Mouse (Mus musculus) brain, adult 10 weeks (tissue): ENCODE data around the gene Ift43. TPM values are rescaled to one million over a fixed set of nuclear protein-coding genes. Genes with fewer than 3 reads are reported as not detected.

Source experiments
- polyA plus RNA-seq: library from polyadenylated mRNA; stranded (reverse); fragments of 350-450 nt; fragmentation: Illumina TruSeq; extraction: RNeasy Lipid Tissue Mini Kit (QIAGEN cat#74804); gene quantifications from one replicate; pipeline ENCODE4 v1.2.3, GENCODE M21; 2015; ENCODE audit warnings: low read depth, low replicate concordance

Ift43 gene
- polyA plus RNA-seq: 23.5 TPM

GRCm38 (mm10) chr12:86082481-86083012 is at the start of gene Ift43:
Ift43 (plus strand) TSS chr12:86082541.

GRCm38 (mm10) chr12:86078553-86079201 is 3.7 kb upstream of the Ift43 start, which contains the start of gene Tgfb3:
Tgfb3 (minus strand) TSS chr12:86079041.

Other genes starting within 250 kb of the Ift43 start
- gene Tgfb3, start 3.5 kb upstream of the Ift43 start, polyA plus RNA-seq: 9.7 TPM
- gene Gpatch2l, start 159.3 kb downstream of the Ift43 start, polyA plus RNA-seq: 22.3 TPM